Mouse (Mus musculus) splenic B cell, adult 2 months (primary cell): Measurements from ENCODE around the gene Atp1b1.

Source experiments
- DNase-seq: peaks from one replicate; pipeline ENCODE4 v3.0.0-alpha.2; 2011; ENCODE audit warnings: low read depth, low spot score
- H3K27me3 ChIP-seq: 2 replicates; pipeline ENCODE4 v1.6.1; 2012; ENCODE audit warnings: mild to moderate bottlenecking, low read length, moderate library complexity, mixed read lengths; ENCODE audit not compliant: control insufficient read depth, poor library complexity, insufficient read depth, severe bottlenecking
- H3K36me3 ChIP-seq: 2 replicates; pipeline ENCODE4 v1.6.1; 2012; ENCODE audit warnings: mild to moderate bottlenecking, low read length, moderate library complexity, mixed read lengths; ENCODE audit not compliant: control insufficient read depth, poor library complexity, insufficient read depth, severe bottlenecking

The Atp1b1 gene

DNA sequence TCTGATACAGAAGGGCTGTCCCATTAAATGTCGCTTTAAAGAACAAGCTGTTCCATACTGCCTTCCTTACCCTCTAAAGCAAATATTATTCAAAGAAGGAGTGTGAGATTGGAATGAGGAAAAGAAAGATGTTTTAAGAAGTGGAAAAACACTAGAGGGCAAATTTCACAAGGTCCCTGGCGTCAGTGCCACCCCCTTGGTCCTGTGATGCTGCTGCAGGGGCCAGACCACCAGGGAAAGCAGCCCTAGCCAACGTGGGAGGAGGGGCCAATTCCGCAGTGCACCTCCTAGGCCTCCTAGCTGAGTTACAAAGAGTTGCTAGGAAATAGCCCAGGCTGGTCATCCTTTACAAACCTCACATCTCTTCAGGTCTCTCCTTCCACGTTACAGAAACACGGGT is 2.1 kb downstream of the Atp1b1 start:
- DNase-seq = no peak
- Histone ChIP-seq H3K27me3 (no peaks in the 10 kb centered on the region), H3K36me3 (no peaks in the 10 kb centered on the region)

- DNase-seq = peak; percentile 55
- Histone ChIP-seq H3K27me3 (no peaks in the 10 kb centered on the region), H3K36me3 (no peaks in the 10 kb centered on the region)
These were observed 2.5 kb downstream of the Atp1b1 start for GRCm38 (mm10) chr1:164455614-164456013.

DNA sequence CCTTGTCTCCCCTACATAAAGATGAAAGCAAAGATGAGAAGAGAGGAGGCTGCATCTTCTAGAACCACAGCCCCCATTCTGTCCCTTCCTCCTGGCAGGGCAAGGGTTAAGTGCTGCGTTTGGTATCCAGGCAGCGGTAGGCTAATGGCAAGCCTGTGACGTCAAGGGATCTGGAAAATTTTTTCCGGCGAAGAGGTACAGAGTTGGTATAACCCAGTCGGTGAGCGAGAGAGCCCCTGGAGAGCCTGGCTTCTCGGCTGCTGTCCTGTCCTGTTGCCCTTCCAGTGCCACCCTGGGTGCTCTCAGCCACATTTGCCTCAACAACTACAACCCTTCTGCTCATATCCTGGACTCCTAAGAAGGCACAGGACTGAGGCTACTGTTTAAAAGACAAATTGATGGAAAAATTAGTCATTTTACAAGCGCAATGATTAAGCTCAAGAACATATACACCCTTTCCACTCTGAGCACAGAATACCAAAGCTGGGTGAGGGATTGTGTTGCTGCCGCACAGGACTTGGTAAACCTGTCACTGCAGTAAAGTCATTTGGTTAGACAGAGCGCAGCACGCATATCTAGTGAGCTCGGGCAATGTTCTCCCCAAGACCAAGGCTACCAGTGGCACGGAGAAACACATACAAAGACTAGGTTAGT is 3.3 kb downstream of the Atp1b1 start:
- Histone ChIP-seq H3K27me3 (no peaks in the 10 kb centered on the region), H3K36me3 (no peaks in the 10 kb centered on the region)
- no peak for DNase-seq

GRCm38 (mm10) chr1:164453739-164454138 is 4.4 kb downstream of the Atp1b1 start:
- Histone ChIP-seq H3K36me3 (no peaks in the 10 kb centered on the region), H3K27me3 (no peaks in the 10 kb centered on the region)
- DNase-seq = peak; percentile 37

DNA sequence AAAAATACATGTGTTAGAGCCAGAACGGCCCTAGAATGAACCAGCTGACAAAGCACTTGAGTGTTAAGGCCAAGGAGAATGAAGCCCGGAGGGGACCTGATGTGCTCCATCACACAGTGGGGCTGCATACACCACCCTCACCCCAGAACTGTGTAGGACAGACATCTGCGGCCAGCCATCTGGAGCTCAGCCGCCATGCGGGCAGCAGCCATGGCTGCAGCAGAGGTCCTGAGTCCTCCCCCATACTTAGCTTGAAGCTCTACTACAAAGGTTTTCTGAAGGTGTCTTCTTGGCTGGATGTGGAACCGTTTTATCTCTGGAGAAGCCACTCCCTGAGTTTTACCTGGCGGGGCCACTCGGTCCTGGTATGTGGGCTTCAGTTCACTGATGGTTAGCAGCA is 5.0 kb downstream of the Atp1b1 start:
- no peaks in the 10 kb centered on the region for H3K27me3 ChIP-seq
- H3K36me3 ChIP-seq = no peaks in the 10 kb centered on the region
- DNase-seq = no peak

GRCm38 (mm10) chr1:164452580-164452979 is 5.6 kb downstream of the Atp1b1 start:
- Histone ChIP-seq H3K36me3 (no peaks in the 10 kb centered on the region), H3K27me3 (no peaks in the 10 kb centered on the region)
- DNase-seq = no peak

DNA sequence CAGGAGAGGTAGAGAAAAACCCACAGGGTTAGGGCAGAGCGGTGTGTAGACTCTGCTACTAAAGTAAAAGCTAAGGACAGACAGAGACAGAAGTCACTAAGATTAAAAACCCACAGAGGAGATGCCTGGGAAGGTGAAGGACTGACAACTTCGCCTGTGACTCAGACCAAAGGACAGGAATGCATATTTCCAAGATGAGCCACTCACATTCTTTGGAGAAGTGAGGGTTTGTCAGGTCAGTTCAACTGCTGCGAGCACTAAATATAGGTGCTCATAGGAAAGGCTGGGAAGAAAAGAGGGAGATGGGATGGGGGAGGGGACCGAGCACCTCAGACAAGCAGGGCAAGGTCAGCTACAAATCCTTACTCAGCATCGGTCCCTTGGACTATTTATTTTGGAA is 6.8 kb downstream of the Atp1b1 start:
- Histone ChIP-seq H3K36me3 (no peaks in the 10 kb centered on the region), H3K27me3 (no peaks in the 10 kb centered on the region)
- no peak for DNase-seq

- DNase-seq = no peak
- H3K36me3 ChIP-seq = no peaks in the 10 kb centered on the region
- H3K27me3 ChIP-seq = no peaks in the 10 kb centered on the region
These were observed 7.5 kb downstream of the Atp1b1 start for GRCm38 (mm10) chr1:164450644-164451043.

- Histone ChIP-seq H3K36me3 (no peaks in the 10 kb centered on the region), H3K27me3 (no peaks in the 10 kb centered on the region)
- DNase-seq = no peak
These were observed 7.9 kb downstream of the Atp1b1 start for GRCm38 (mm10) chr1:164450231-164450630.

GRCm38 (mm10) chr1:164449626-164450025 is 8.5 kb downstream of the Atp1b1 start:
- H3K27me3 ChIP-seq = no peaks in the 10 kb centered on the region
- no peaks in the 10 kb centered on the region for H3K36me3 ChIP-seq
- DNase-seq = no peak

DNA sequence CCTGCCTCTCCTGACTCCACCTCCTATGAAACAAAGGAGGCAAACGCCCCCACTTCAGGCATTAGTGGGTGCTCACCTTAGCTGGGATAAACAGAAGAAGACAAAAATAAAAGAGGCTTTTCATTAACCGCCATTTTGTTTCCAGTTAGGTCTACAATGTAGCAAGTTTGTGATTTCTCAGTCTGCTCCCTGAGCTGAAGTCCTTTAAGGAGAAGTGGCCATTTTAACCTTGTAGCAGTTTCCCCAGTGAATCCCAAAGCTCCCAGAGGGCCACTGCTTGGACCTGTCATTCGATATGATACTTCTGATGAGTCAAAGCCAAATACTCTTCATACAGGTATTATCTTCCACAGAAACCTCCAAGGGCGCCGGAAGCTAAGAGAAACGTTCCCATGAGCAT is 10.6 kb downstream of the Atp1b1 start:
- no peak for DNase-seq
- no peaks in the 10 kb centered on the region for H3K27me3 ChIP-seq
- H3K36me3 ChIP-seq = no peaks in the 10 kb centered on the region

- no peaks in the 10 kb centered on the region; the same call in 1 of the 2 replicates for H3K36me3 ChIP-seq
- H3K27me3 ChIP-seq = no peaks in the 10 kb centered on the region
- no peak for DNase-seq
These were observed 11.6 kb downstream of the Atp1b1 start for GRCm38 (mm10) chr1:164446535-164446934.

GRCm38 (mm10) chr1:164445620-164446162 is 12.5 kb downstream of the Atp1b1 start:
- no peak for DNase-seq
- peaks cover 2% of the 10 kb centered on the region; the same call in 1 of the 2 replicates for H3K36me3 ChIP-seq
- no peaks in the 10 kb centered on the region for H3K27me3 ChIP-seq

- no peak for DNase-seq
- no peaks in the 10 kb centered on the region for H3K27me3 ChIP-seq
- H3K36me3 ChIP-seq = peaks cover 2% of the 10 kb centered on the region
These were observed 16.7 kb downstream of the Atp1b1 start for GRCm38 (mm10) chr1:164441408-164441974.

DNA sequence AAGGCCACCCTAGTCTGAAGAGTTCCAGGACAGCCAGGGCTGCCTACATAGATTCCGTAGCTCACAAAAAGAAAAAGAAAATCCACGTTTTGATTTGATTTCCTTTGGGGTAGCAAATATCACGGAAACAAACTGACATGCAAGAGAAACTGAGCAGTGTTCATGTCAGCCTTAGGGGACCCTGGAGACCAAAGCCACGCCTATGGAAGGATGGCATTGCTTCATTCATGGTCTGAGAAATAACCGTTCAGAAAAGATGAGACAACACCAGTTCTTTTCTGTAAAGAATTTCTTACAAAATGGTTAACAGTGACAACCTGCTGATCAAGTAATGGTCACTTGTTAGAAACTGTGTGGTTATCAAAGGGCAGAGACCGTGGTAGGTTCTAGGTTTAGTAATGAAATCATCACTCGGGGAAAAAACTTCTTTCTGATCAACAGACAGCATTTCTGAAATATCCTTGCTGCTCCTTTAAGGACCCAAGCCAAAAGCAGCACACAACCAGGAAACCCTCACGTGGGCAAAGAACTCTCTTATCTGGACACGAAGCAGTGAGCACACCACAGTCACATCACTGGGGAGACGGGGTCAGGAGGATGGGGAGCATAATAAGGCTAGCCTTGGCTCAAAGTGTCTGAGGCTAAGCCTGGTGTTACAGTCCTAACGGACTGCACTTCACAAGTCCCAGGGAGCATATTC is 17.3 kb downstream of the Atp1b1 start:
- no peak for DNase-seq
- Histone ChIP-seq H3K27me3 (no peaks in the 10 kb centered on the region), H3K36me3 (peaks cover 2% of the 10 kb centered on the region)
